Mouse (Mus musculus): Measurements from ENCODE around the gene Chn1. TPM values are rescaled to one million over a fixed set of nuclear protein-coding genes. Genes with fewer than 3 reads are reported as not detected.
"Not testable (repeated sequence)": the region's sequence is repeated elsewhere in the genome, so short reads cannot be mapped to it uniquely, and the experiment has no call there.

Chn1 gene
- 10 to 100 TPM; 13.2 to 14.1 TPM for total RNA-seq (2021)
- 5.1 and 6.9 TPM in 2 replicates for polyA plus RNA-seq (2012; rRNA removed)
- long read RNA-seq, full-length matches to known transcripts: 7 of 10 reads
- long read RNA-seq, partial matches to known transcripts: 0 of 10 reads
- long read RNA-seq, other reads (novel, unspliced or antisense): 3 of 10 reads

GRCm38 (mm10) chr2:73774786-73775682 is at the start of gene Chn1:
Gene Chn1 (minus strand): TSS chr2:73775346.
- DNase-seq: peak; percentile 81

GRCm38 (mm10) chr2:73818742-73819141 is 43.6 kb upstream of the Chn1 start:
- DNase-seq: no peak

- DNase-seq: no peak
Measured at GRCm38 (mm10) chr2:73807609-73808008, 32.5 kb upstream of the Chn1 start.

- DNase-seq: not testable (repeated sequence)
Measured at GRCm38 (mm10) chr2:73800127-73800526, 25.0 kb upstream of the Chn1 start.

- DNase-seq: no peak
Measured at GRCm38 (mm10) chr2:73798786-73799185, 23.6 kb upstream of the Chn1 start.

DNA sequence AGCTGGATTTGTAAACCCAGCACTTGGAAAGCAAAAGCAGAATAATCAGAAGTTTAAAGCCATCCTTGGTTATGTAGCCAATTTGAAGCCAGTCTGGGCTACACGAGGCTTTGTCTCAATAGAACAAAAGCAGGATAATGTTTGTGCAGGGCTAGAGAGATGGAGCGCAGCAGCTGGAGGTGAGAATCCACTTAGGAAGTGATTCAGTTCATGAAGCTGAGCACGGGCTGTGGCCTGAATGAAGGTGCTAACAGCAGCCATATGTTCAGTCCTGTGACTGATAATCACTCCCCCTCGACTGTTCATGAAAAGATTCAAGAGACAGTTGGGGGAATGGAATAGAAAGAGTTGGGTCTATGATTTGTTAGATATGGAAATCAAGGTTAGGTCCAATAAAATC is 23.0 kb upstream of the Chn1 start:
- no peak for DNase-seq

- no peak for DNase-seq
Measured at GRCm38 (mm10) chr2:73791846-73792630, 16.9 kb upstream of the Chn1 start.

DNA sequence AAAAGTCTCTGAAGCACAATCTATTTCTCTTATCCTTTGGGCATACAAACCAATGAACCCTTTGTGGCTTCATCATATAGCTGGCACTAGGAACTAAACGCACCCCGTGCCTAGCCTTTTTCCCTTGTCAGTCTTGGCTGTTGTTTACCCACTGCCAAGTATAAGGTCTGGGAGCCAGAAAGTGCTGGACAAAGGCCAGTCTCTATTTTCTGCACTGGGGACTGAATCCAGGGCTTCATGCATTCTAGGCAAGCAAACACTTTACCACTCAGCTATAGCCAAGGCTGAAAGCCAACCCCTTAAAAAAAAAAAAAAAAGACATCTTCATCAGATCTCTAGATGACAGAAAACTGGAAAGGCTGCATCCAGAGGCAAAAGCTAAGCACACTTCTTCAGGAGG is 15.2 kb upstream of the Chn1 start:
- DNase-seq: no peak

DNA sequence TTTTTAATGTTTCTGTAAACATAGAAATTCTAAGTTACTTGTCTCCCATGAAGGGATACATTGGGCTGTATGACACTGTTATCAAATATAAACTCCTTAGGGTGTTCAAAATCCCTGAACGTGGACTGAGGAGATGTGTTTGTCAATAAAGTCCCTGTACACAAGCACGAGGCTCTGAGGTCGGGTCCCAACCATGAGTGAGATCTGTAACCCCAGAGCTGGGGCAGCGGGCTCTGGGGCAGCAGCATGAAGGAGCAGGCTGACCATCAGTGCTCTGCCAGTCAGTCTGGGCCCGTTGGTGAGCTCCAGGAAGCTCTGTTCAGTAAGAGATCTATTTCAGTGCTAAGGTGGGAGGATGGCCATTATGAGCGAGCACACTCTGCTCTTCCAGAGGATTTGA is 13.2 kb upstream of the Chn1 start:
- DNase-seq: no peak

- no peak for DNase-seq
Measured at GRCm38 (mm10) chr2:73782371-73782905, 7.3 kb upstream of the Chn1 start.

DNA sequence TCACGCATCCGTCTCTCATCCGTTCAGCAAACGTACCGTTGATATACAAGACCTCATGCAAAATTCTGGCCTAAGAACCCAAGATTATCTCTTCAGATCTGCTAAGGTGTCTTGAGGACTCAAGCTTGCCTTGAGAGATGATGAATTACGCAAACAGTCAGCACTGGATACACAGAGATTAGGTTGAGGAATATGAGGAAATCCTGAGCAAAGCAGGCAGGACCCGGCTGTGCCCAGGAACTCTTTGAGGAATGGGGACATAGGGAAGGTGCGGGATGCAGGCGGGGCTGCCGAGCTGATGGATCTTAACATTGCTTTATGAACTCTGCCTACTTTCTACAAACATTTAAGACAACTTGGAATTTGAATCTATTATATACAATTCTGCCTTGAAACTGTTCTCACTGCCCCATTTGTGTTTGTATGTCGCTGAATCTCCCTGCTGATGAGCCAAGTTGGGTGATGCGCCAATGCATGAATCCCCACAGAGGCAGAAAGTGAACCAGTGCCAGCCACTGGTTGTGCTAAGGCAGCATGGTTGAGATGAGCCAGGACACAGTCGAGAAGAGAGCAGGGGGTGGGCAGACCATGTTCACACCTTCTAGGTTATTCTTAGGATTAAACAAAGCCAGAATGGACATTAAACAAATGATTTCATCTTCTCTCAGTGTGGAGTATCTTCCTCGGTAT is 5.3 kb upstream of the Chn1 start:
- DNase-seq: no peak

GRCm38 (mm10) chr2:73779796-73780195 is 4.7 kb upstream of the Chn1 start:
- no peak for DNase-seq

DNA sequence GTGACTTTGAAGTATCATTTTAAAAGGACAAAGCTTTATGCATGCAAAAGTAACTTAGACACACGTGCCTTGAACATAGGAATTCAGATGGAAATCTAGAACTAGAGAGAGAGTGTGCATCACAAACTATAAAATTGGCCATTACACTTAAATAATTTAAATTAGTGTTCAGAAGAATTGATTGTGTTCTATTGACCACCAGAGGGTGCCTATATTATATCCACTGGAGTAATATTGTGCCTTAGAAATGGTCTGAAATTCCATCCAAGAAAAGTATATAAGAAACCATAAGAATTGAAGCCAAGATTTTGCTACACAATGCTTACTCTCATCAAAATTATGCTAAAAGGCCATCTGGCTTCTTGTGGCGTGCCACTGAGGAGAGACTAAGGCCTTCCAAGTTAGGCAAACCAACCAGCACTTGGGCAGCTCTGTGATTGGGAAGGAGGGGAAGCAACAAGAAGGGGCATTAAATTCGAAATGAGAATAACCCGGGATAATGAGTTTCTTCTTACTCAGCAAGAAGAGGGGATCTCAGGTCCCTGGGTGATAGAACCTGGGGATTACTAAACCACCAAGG is 4.0 kb upstream of the Chn1 start:
- DNase-seq: no peak

DNA sequence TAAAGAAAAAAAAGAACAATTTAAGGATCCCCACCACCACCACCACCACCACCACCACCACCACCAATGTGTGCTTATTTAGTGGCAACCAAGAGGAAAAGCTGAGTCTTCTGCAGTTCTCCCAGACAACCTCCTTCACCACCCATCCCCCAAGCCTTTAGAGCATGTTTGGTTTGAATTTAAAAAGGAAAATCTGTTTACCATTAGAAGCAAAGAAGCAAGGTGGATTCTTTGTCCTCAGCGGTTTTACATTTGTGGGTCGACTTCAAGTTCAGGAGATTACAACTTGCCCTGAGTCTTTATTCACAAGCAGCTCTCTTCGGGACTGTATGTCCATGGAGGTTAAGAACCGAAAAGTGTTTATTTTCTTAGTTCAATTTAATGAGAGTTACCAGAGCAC is 1.8 kb upstream of the Chn1 start:
- DNase-seq: no peak

GRCm38 (mm10) chr2:73775683-73776310 is 651 bp upstream of the Chn1 start:
- DNase-seq: no peak

DNA sequence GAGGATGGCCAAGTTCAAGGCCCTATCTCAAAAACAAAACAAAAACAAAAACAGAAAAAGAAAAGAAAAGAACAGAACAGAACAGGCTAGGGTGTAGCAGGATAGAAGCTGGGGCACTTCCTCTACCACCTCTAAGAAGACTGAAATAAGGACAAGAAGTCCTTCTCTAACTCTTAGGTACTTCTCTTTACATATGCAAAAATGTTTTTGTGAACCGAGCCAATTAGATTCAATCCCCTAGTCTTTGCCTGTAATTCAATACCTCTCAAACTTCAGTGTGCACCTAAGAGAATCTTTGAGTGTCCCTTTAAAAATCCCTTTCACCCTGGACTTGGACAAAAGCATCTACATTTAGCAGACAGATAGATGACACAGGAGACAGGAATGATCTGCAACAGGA is 2.2 kb downstream of the Chn1 start:
- DNase-seq: no peak

- no peak for DNase-seq
Measured at GRCm38 (mm10) chr2:73768669-73769068, 6.5 kb downstream of the Chn1 start.

- no peak for DNase-seq
Measured at GRCm38 (mm10) chr2:73763541-73763940, 11.6 kb downstream of the Chn1 start.

DNA sequence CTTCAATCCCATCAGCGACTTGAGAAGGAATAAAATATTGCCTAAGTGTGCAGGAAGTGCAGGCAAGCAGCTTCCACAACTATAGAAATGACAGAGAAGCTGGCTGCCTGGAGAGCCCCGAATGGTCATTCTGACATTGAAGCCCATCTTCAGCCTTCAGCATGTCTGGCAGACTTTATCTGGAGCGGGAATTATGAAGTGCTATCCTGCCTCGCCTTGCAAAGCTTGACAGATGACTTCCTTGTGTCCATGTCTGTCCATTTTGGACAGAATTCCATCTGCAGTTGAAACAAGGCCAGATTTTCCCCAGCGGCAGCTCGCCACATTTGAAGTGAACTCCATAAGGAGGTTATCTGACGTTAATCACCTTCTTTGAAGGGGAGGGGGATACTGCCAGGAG is 15.2 kb downstream of the Chn1 start:
- no peak for DNase-seq

DNA sequence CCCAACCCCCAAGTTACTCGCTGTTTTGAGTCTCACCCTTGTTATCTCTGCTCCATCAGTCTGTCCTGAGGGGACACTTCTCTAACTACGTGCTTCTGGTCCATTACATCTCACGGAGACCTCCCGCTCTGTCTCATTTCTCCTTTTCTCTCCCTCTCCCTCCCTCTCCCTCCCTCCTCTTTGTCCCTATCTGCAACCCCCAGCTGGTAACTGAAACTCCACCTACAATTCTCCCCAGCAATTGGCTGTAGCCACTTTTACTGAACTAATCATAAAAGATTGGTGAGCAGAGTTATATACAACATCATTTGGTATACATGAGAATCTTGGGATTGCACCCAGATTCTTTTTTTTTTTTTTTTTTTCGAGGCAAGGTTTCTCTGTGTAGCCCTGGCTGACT is 16.1 kb downstream of the Chn1 start:
- no peak for DNase-seq

- no peak for DNase-seq
Measured at GRCm38 (mm10) chr2:73747297-73747696, 27.8 kb downstream of the Chn1 start.

Data from adrenal gland, adult 2 months (tissue).